Mouse (Mus musculus): ENCODE measurements around the gene Gli3. TPM values are rescaled to one million over a fixed set of nuclear protein-coding genes. Genes with fewer than 3 reads are reported as not detected.

Gli3 gene
- polyA plus RNA-seq, 1 experiment: 1.4 TPM

- no peaks in the 10 kb centered on the region for H3K4me1 ChIP-seq (ENCODE audit: control insufficient read depth, insufficient read depth, low read length)
- TF ChIP-seq CTCF (IDR thresholded peaks at IDR 0.05; ENCODE audit: control insufficient read depth, insufficient read depth, low read length): no peak
- TF ChIP-seq POLR2A (IDR thresholded peaks at IDR 0.05; ENCODE audit: borderline replicate concordance, control insufficient read depth, low read depth, low read length): no peak
- 81% methylated on average over 5 of the region's 5 CpGs for WGBS
- no peak overlapping the region for H3K27ac ChIP-seq (ENCODE audit: control insufficient read depth, insufficient read depth, low read depth, low read length, poor library complexity)
- H3K4me3 ChIP-seq (replicated peaks; ENCODE audit: control insufficient read depth, low read depth, low read length): no peak overlapping the region
Measured at GRCm38 (mm10) chr13:15513114-15513513, 50.1 kb downstream of the Gli3 start.

- no peak for TF ChIP-seq CTCF (IDR thresholded peaks at IDR 0.05; ENCODE audit: control insufficient read depth, insufficient read depth, low read length)
- TF ChIP-seq POLR2A (IDR thresholded peaks at IDR 0.05; ENCODE audit: borderline replicate concordance, control insufficient read depth, low read depth, low read length): no peak
- H3K4me3 ChIP-seq (replicated peaks; ENCODE audit: control insufficient read depth, low read depth, low read length): no peak overlapping the region
- H3K4me1 ChIP-seq (ENCODE audit: control insufficient read depth, insufficient read depth, low read length): no peaks in the 10 kb centered on the region
- WGBS: 93% methylated on average over 8 of the region's 8 CpGs
- no peak overlapping the region for H3K27ac ChIP-seq (ENCODE audit: control insufficient read depth, insufficient read depth, low read depth, low read length, poor library complexity)
Measured at GRCm38 (mm10) chr13:15514082-15514481, 51.0 kb downstream of the Gli3 start.

DNA sequence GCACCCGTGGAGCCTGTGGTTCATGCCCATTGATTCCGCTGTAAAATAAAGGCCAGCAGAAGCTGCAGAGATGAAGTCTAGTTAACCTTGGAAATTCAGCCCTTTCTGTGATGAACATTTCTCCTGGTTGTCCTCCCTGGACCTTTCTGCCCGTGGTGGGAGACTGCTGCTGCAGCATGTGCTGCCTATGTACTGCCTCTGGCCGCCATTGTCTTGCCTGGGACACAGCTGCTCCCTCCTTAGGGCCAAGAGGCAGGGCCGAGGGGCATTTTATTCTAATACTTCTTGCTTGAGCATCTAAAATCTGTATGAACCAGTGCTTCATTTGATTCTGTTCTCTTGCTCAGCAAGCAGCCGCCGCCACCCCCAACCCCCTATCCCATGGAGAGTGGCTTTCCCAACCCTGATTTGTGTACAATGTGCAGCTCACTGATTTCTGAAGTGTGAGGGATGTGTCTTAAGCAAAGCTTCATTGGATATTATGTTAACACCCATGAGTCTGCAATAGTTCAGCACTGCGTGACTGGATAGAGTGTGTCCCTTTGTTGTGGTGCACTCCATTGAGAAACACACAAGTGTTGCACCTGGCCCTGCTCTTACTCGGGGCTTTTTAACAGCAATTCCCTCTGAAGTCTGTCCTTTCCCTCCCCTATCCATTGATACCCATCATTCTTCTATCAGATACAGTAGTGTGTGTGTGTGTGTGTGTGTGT, 54.2 kb downstream of the Gli3 start:
- 79% methylated on average over 9 of the region's 9 CpGs for WGBS
- TF ChIP-seq POLR2A (IDR thresholded peaks at IDR 0.05; ENCODE audit: borderline replicate concordance, control insufficient read depth, low read depth, low read length) (no peak), CTCF (IDR thresholded peaks at IDR 0.05; ENCODE audit: control insufficient read depth, insufficient read depth, low read length) (no peak)
- no peak overlapping the region for H3K27ac ChIP-seq (ENCODE audit: control insufficient read depth, insufficient read depth, low read depth, low read length, poor library complexity)
- H3K4me1 ChIP-seq (ENCODE audit: control insufficient read depth, insufficient read depth, low read length): no peaks in the 10 kb centered on the region
- H3K4me3 ChIP-seq (replicated peaks; ENCODE audit: control insufficient read depth, low read depth, low read length): no peak overlapping the region

DNA sequence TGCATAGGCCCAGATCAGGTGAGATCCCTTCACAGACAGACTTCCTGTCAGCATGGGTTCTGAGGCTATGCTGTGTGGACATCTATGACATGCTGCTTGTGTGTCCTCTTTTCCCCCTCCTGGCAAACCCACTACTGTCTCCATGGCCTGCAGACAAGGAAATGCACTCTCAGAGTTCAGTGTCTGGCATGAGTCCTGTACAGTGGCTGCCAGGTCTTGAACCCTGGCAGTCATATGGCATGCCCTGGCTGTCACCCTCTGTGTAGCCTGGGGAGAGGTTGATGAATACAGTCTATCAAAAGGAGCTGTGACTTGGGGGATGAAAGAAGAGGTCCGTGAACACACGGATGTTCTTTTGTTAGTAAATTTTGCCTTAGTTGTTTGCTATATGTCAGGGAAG, 57.3 kb downstream of the Gli3 start:
- H3K27ac ChIP-seq (ENCODE audit: control insufficient read depth, insufficient read depth, low read depth, low read length, poor library complexity): no peak overlapping the region
- 83% methylated on average over 2 of the region's 2 CpGs for WGBS
- no peaks in the 10 kb centered on the region for H3K4me1 ChIP-seq (ENCODE audit: control insufficient read depth, insufficient read depth, low read length)
- H3K4me3 ChIP-seq (replicated peaks; ENCODE audit: control insufficient read depth, low read depth, low read length): no peak overlapping the region
- no peak for TF ChIP-seq CTCF (IDR thresholded peaks at IDR 0.05; ENCODE audit: control insufficient read depth, insufficient read depth, low read length)
- no peak for TF ChIP-seq POLR2A (IDR thresholded peaks at IDR 0.05; ENCODE audit: borderline replicate concordance, control insufficient read depth, low read depth, low read length)

GRCm38 (mm10) chr13:15522153-15522552, 59.1 kb downstream of the Gli3 start:
- WGBS: 76% methylated on average over 3 of the region's 3 CpGs
- H3K4me1 ChIP-seq (ENCODE audit: control insufficient read depth, insufficient read depth, low read length): no peaks in the 10 kb centered on the region
- TF ChIP-seq CTCF (IDR thresholded peaks at IDR 0.05; ENCODE audit: control insufficient read depth, insufficient read depth, low read length): no peak
- TF ChIP-seq POLR2A (IDR thresholded peaks at IDR 0.05; ENCODE audit: borderline replicate concordance, control insufficient read depth, low read depth, low read length): no peak
- no peak overlapping the region for H3K27ac ChIP-seq (ENCODE audit: control insufficient read depth, insufficient read depth, low read depth, low read length, poor library complexity)
- no peak overlapping the region for H3K4me3 ChIP-seq (replicated peaks; ENCODE audit: control insufficient read depth, low read depth, low read length)

GRCm38 (mm10) chr13:15524208-15524607, 61.2 kb downstream of the Gli3 start:
- Histone ChIP-seq H3K4me1 (ENCODE audit: control insufficient read depth, insufficient read depth, low read length) (no peaks in the 10 kb centered on the region), H3K4me3 (replicated peaks; ENCODE audit: control insufficient read depth, low read depth, low read length) (no peak overlapping the region), H3K27ac (ENCODE audit: control insufficient read depth, insufficient read depth, low read depth, low read length, poor library complexity) (no peak overlapping the region)
- TF ChIP-seq CTCF (IDR thresholded peaks at IDR 0.05; ENCODE audit: control insufficient read depth, insufficient read depth, low read length): no peak
- TF ChIP-seq POLR2A (IDR thresholded peaks at IDR 0.05; ENCODE audit: borderline replicate concordance, control insufficient read depth, low read depth, low read length): no peak
- WGBS: 69% methylated on average over 8 of the region's 8 CpGs

DNA sequence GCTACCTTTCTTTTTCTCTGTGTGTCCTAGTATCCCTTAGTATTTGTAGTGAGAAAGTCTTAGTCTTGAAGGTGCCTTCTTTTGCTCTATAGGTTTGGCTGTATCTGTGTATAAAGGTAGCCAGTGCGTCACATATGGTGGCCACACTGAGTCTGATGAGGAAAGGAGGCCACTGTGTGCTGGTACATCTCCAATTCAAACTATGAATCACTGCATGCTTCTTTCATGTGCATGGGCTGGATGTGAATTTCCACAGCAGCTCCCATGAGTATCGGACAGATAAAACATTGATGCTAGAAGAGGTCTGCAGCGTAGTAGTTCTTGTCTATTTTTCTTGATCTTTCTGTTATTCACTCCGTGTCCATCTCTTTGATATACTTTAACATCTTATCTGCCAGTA, 63.7 kb downstream of the Gli3 start:
- TF ChIP-seq CTCF (IDR thresholded peaks at IDR 0.05; ENCODE audit: control insufficient read depth, insufficient read depth, low read length) (no peak), POLR2A (IDR thresholded peaks at IDR 0.05; ENCODE audit: borderline replicate concordance, control insufficient read depth, low read depth, low read length) (no peak)
- WGBS: 82% methylated on average over 4 of the region's 4 CpGs
- Histone ChIP-seq H3K4me3 (replicated peaks; ENCODE audit: control insufficient read depth, low read depth, low read length) (no peak overlapping the region), H3K4me1 (ENCODE audit: control insufficient read depth, insufficient read depth, low read length) (no peaks in the 10 kb centered on the region), H3K27ac (ENCODE audit: control insufficient read depth, insufficient read depth, low read depth, low read length, poor library complexity) (no peak overlapping the region)

GRCm38 (mm10) chr13:15531568-15531967, 68.5 kb downstream of the Gli3 start:
- no peak overlapping the region for H3K4me3 ChIP-seq (replicated peaks; ENCODE audit: control insufficient read depth, low read depth, low read length)
- no peaks in the 10 kb centered on the region for H3K4me1 ChIP-seq (ENCODE audit: control insufficient read depth, insufficient read depth, low read length)
- no peak overlapping the region for H3K27ac ChIP-seq (ENCODE audit: control insufficient read depth, insufficient read depth, low read depth, low read length, poor library complexity)
- WGBS: 71% methylated on average over 3 of the region's 3 CpGs
- TF ChIP-seq CTCF (IDR thresholded peaks at IDR 0.05; ENCODE audit: control insufficient read depth, insufficient read depth, low read length): no peak
- no peak for TF ChIP-seq POLR2A (IDR thresholded peaks at IDR 0.05; ENCODE audit: borderline replicate concordance, control insufficient read depth, low read depth, low read length)

- no peak overlapping the region for H3K27ac ChIP-seq (ENCODE audit: control insufficient read depth, insufficient read depth, low read depth, low read length, poor library complexity)
- no peaks in the 10 kb centered on the region for H3K4me1 ChIP-seq (ENCODE audit: control insufficient read depth, insufficient read depth, low read length)
- TF ChIP-seq POLR2A (IDR thresholded peaks at IDR 0.05; ENCODE audit: borderline replicate concordance, control insufficient read depth, low read depth, low read length) (no peak), CTCF (IDR thresholded peaks at IDR 0.05; ENCODE audit: control insufficient read depth, insufficient read depth, low read length) (no peak)
- H3K4me3 ChIP-seq (replicated peaks; ENCODE audit: control insufficient read depth, low read depth, low read length): no peak overlapping the region
- WGBS: 77% methylated on average over 5 of the region's 5 CpGs
Measured at GRCm38 (mm10) chr13:15537206-15537605, 74.2 kb downstream of the Gli3 start.
